Mouse (Mus musculus): ENCODE data around the gene Swsap1.
A peak's percentile ranks its signal among the peaks of the same experiment; 100 is the strongest.

The Swsap1 gene

GRCm38 (mm10) chr9:21955570-21956281, at the start of gene Swsap1:
Gene Swsap1, plus strand, starts transcription at chr9:21955755.
- DNase-seq: peak; percentile 99 to 100

GRCm38 (mm10) chr9:21908216-21908615, 47.3 kb upstream of the Swsap1 start:
- DNase-seq: no peak

GRCm38 (mm10) chr9:21909474-21910223, 45.9 kb upstream of the Swsap1 start:
- peak; percentile 61 to 75 for DNase-seq

GRCm38 (mm10) chr9:21916851-21917492, 38.6 kb upstream of the Swsap1 start:
- no peak for DNase-seq

GRCm38 (mm10) chr9:21917493-21918034, 38.0 kb upstream of the Swsap1 start:
- DNase-seq: peak; percentile 80

- peak; percentile 98 for DNase-seq
Observed at GRCm38 (mm10) chr9:21918035-21918592, 37.4 kb upstream of the Swsap1 start, which contains the start of gene Rab3d. Gene Rab3d, minus strand, starts transcription at chr9:21918192.

- DNase-seq: no peak
Observed at GRCm38 (mm10) chr9:21918692-21919384, 36.7 kb upstream of the Swsap1 start.

GRCm38 (mm10) chr9:21923036-21923435, 32.5 kb upstream of the Swsap1 start:
- DNase-seq: no peak

- DNase-seq: no peak
Observed at GRCm38 (mm10) chr9:21923490-21924098, 32.0 kb upstream of the Swsap1 start.

- DNase-seq: peak; percentile 46
Observed at GRCm38 (mm10) chr9:21924099-21924493, 31.5 kb upstream of the Swsap1 start.

GRCm38 (mm10) chr9:21925034-21925433, 30.5 kb upstream of the Swsap1 start:
- DNase-seq: no peak

- no peak for DNase-seq
Observed at GRCm38 (mm10) chr9:21925506-21925905, 30.0 kb upstream of the Swsap1 start.

GRCm38 (mm10) chr9:21926155-21926554, 29.4 kb upstream of the Swsap1 start:
- DNase-seq: no peak

GRCm38 (mm10) chr9:21926784-21927183, 28.8 kb upstream of the Swsap1 start:
- no peak for DNase-seq

GRCm38 (mm10) chr9:21927208-21927753, 28.3 kb upstream of the Swsap1 start, which contains the start of the genes Ccdc159 and Tmem205:
Gene Ccdc159, plus strand, starts transcription at chr9:21927471.
Gene Tmem205, minus strand, starts transcription at chr9:21927556.
- peak; percentile 91 to 93 for DNase-seq

GRCm38 (mm10) chr9:21929208-21929607, 26.3 kb upstream of the Swsap1 start:
- no peak for DNase-seq

- DNase-seq: no peak
Observed at GRCm38 (mm10) chr9:21932006-21932405, 23.5 kb upstream of the Swsap1 start.

GRCm38 (mm10) chr9:21932445-21933137, 23.0 kb upstream of the Swsap1 start:
- DNase-seq: no peak

- peak in 1 of 2 experiments; percentile 56 for DNase-seq
Observed at GRCm38 (mm10) chr9:21934021-21934420, 21.5 kb upstream of the Swsap1 start.

- DNase-seq: no peak
Observed at GRCm38 (mm10) chr9:21935466-21936131, 20.0 kb upstream of the Swsap1 start.
